In genomic region chr15:84065140-84065539, GRCm38 (mm10) we compare ENCODE assay signal across 10 mouse cellular contexts. TPM values are rescaled to one million over a fixed set of nuclear protein-coding genes. Genes with fewer than 3 reads are reported as not detected.
A peak's percentile ranks its signal among the peaks of the same experiment; 100 is the strongest.
DNase-seq lines count a peak whose midpoint lies in the region; ATAC-seq and TF ChIP-seq lines count a peak whose summit lies in the region.
"Had no signal": no experiment of that assay in that cellular context is flagged by ENCODE, and none has a peak within 500 bp of the region (broad histone marks: within the 10 kb centered on the region; RNA-seq: fewer than 3 reads in every experiment).

TSS of gene Efcab6 (minus strand) at chr15:84065379.

- TF ChIP-seq POLR2A in olfactory bulb, adult 2 months (IDR thresholded peaks at IDR 0.05; ENCODE audit: insufficient read depth, low read depth, low read length) = no peak
- TF ChIP-seq POLR2A in kidney, adult 2 months (IDR thresholded peaks at IDR 0.05; ENCODE audit: low read depth, low read length) = no peak

- H3K9me3 ChIP-seq in kidney, embryonic 16.5 days (ENCODE audit: low read length) = peaks cover 6% of the 10 kb centered on the region
- no peaks in the 10 kb centered on the region for H3K9me3 ChIP-seq in embryonic facial prominence, embryonic 11.5 days (replicated peaks; ENCODE audit: control insufficient read depth, low read length)

- ATAC-seq in kidney, embryonic 16.5 days (ENCODE audit: low FRiP score, low TSS enrichment) = peak; percentile 42; the same call in 1 of the 2 replicates
- 0 out of 2 replicates have a peak, but pooled peaks have one; percentile 34 for ATAC-seq in embryonic facial prominence, embryonic 11.5 days (replicated peaks; ENCODE audit: insufficient number of reproducible peaks, low FRiP score, low TSS enrichment, low read depth)
- ATAC-seq: Patski had no signal

- 2% methylated on average over 23 of the region's 29 CpGs for WGBS in kidney, embryonic 16.5 days
- 2% methylated on average over 29 of the region's 29 CpGs for WGBS in embryonic facial prominence, embryonic 11.5 days
- 3% methylated on average over 29 of the region's 29 CpGs for WGBS in olfactory bulb, adult 2 months
- 4% methylated on average over 24 of the region's 29 CpGs for WGBS in kidney, adult 2 months

- peaks cover 54% of the 10 kb centered on the region for H3K27me3 ChIP-seq in kidney, embryonic 16.5 days (ENCODE audit: insufficient read depth, low read length)
- peaks cover 10% of the 10 kb centered on the region for H3K27me3 ChIP-seq in embryonic facial prominence, embryonic 11.5 days (ENCODE audit: control insufficient read depth, insufficient read depth, low read length)
- H3K27me3 ChIP-seq in kidney, adult 2 months (replicated peaks; ENCODE audit: control insufficient read depth, insufficient read depth, low read length) = no peaks in the 10 kb centered on the region

- no peak within 1 kb of the TSS for H3K27ac ChIP-seq in kidney, embryonic 16.5 days (ENCODE audit: low read length)
- no peak within 1 kb of the TSS for H3K27ac ChIP-seq in embryonic facial prominence, embryonic 11.5 days (replicated peaks; ENCODE audit: low read depth, low read length)
- no peak within 1 kb of the TSS for H3K27ac ChIP-seq in olfactory bulb, adult 2 months (ENCODE audit: insufficient read depth, low read depth, low read length)
- H3K27ac ChIP-seq in kidney, adult 2 months (ENCODE audit: insufficient read depth, low read depth, low read length) = no peak within 1 kb of the TSS

- H3K4me2 ChIP-seq in kidney, embryonic 16.5 days (replicated peaks; ENCODE audit: low read depth, low read length) = peak within 1 kb of the TSS; percentile 40
- peak within 1 kb of the TSS; percentile 37 for H3K4me2 ChIP-seq in embryonic facial prominence, embryonic 11.5 days (ENCODE audit: low read depth, low read length)

- H3K4me1 ChIP-seq in kidney, embryonic 16.5 days (ENCODE audit: insufficient read depth, low read length) = no peaks in the 10 kb centered on the region
- no peaks in the 10 kb centered on the region for H3K4me1 ChIP-seq in embryonic facial prominence, embryonic 11.5 days (ENCODE audit: control insufficient read depth, insufficient read depth, low read length)
- H3K4me1 ChIP-seq in olfactory bulb, adult 2 months (ENCODE audit: control insufficient read depth, insufficient read depth, low read length) = peaks cover 13% of the 10 kb centered on the region
- no peaks in the 10 kb centered on the region for H3K4me1 ChIP-seq in kidney, adult 2 months (ENCODE audit: control insufficient read depth, insufficient read depth, low read length)

- DNase-seq in kidney, postnatal 10 days = no peak
- peak; percentile 71 for DNase-seq in embryonic facial prominence, embryonic 11.5 days (ENCODE audit: low spot score)
- peak in 1 of 2 experiments; percentile 78 for DNase-seq in left cerebral cortex, adult 8-10 months (ENCODE audit: low spot score in 2 of 2)
- DNase-seq in urinary bladder, postnatal 36 days (ENCODE audit: low spot score in 2 of 2) = no peak
- DNase-seq in kidney, adult 2 months = no peak
- DNase-seq in cerebellum, postnatal 25 days = no peak

- peak within 1 kb of the TSS; percentile 23 for H3K4me3 ChIP-seq in kidney, embryonic 16.5 days (ENCODE audit: low read length)
- peak within 1 kb of the TSS; percentile 16; the same call in 1 of the 2 replicates for H3K4me3 ChIP-seq in embryonic facial prominence, embryonic 11.5 days (ENCODE audit: low read depth, low read length)
- H3K4me3 ChIP-seq in olfactory bulb, adult 2 months (ENCODE audit: insufficient read depth, low read depth, low read length) = peak within 1 kb of the TSS; percentile 41
- no peak within 1 kb of the TSS for H3K4me3 ChIP-seq in kidney, adult 2 months (ENCODE audit: insufficient read depth, low read depth, low read length)

- TF ChIP-seq CTCF in olfactory bulb, adult 2 months (IDR thresholded peaks at IDR 0.05; ENCODE audit: insufficient read depth, low read depth, low read length) = no peak
- TF ChIP-seq CTCF in kidney, adult 2 months (conservative IDR thresholded peaks at IDR 0.05; ENCODE audit: insufficient read depth, insufficient read length, low read depth, low read length) = no peak

- H3K36me3 ChIP-seq in kidney, embryonic 16.5 days (ENCODE audit: insufficient read depth, low read length) = no peaks in the 10 kb centered on the region
- no peaks in the 10 kb centered on the region for H3K36me3 ChIP-seq in embryonic facial prominence, embryonic 11.5 days (replicated peaks; ENCODE audit: control insufficient read depth, insufficient read depth, low read depth, low read length)
- no peaks in the 10 kb centered on the region for H3K36me3 ChIP-seq in kidney, adult 2 months (ENCODE audit: control insufficient read depth, insufficient read depth, low read length)

- no peak within 1 kb of the TSS for H3K9ac ChIP-seq in kidney, embryonic 16.5 days (replicated peaks; ENCODE audit: low read length)
- H3K9ac ChIP-seq in embryonic facial prominence, embryonic 11.5 days (replicated peaks; ENCODE audit: low read length) = no peak within 1 kb of the TSS

RNA-seq across cellular contexts. Expression of gene Efcab6, which starts in this region (rescaled TPM):
- polyA plus RNA-seq in kidney, embryonic 16.5 days (2015; fragmentation: Nextera tagmentation; extraction: Ambion mirVana) = 0.16 and 0.17 TPM in 2 replicates
- 0.14 and 0.20 TPM in 2 replicates for polyA plus RNA-seq in embryonic facial prominence, embryonic 11.5 days (2014; fragmentation: Nextera tagmentation; extraction: Ambion mirVana)
- total RNA-seq in left cerebral cortex, adult 8-10 months (2022) = 10 to 100 TPM in 3 of 4 experiments, 1 to 10 TPM in 1; 9.2 to 16.2 (median 14.2) TPM
- not detected in 2 replicates for polyA plus RNA-seq in olfactory bulb, adult 2 months (2012; ENCODE audit: insufficient read depth, insufficient read length, low replicate concordance, missing spikeins)
- polyA plus RNA-seq in kidney, adult 2 months (2012; rRNA removed) = 0.10 and 0.34 TPM in 2 replicates
- polyA plus RNA-seq: large intestine, adult 2 months; Patski had no signal

Comparison
In these comparisons a context has a peak if more than half of its experiments do, and no peak if none do; other contexts are left out.
1. Peak in ATAC-seq, H3K4me3 ChIP-seq and H3K4me2 ChIP-seq in kidney, embryonic 16.5 days; RNA of the gene not detected or under 1 TPM.
2. Peak in DNase-seq, ATAC-seq, H3K4me3 ChIP-seq and H3K4me2 ChIP-seq in embryonic facial prominence, embryonic 11.5 days; RNA of the gene not detected or under 1 TPM.